Mouse (Mus musculus): ENCODE measurements around the gene Atp6v0d1.

DNA sequence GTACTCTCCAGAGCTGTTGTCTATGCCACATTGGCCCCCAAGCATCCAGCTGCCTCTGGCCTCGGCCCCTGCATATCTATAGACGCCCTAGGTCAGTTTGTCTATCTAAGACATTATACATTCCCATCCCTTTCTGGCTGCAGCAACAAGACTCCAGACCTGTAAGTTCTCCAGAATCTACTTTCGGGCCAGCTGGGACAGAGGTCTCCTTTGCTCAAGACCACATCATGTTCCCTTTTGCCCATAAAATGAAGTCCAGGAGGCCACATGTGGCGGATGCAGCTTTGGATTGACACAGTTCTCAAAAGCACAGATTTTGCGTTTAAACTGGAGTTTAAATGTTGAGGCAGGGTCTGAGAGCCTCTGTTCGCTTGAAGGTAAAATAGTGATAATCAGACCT, 51.7 kb downstream of the Atp6v0d1 start:
- TF ChIP-seq CTCF (IDR thresholded peaks at IDR 0.05 in 2 of 3, conservative IDR thresholded peaks at IDR 0.05 in 1 of 3; ENCODE audit: control insufficient read depth in 1 of 3, insufficient read depth in 1 of 3, low read depth in 2 of 3, low read length in 3 of 3, poor library complexity in 1 of 3, severe bottlenecking in 1 of 3) (no peak), BHLHE40 (IDR thresholded peaks at IDR 0.05; ENCODE audit: borderline replicate concordance, low read depth, low read length) (no peak), POLR2A (IDR thresholded peaks at IDR 0.05; ENCODE audit: control insufficient read depth in 1 of 2, insufficient read depth in 1 of 2, low read depth in 1 of 2, low read length in 2 of 2, poor library complexity in 1 of 2) (no peak), JUND (IDR thresholded peaks at IDR 0.05; ENCODE audit: low read depth, low read length) (no peak)

All from MEL (cell line).